Mouse (Mus musculus): ENCODE data around the gene Selp. TPM values are rescaled to one million over a fixed set of nuclear protein-coding genes. Genes with fewer than 3 reads are reported as not detected.
A peak's percentile ranks its signal among the peaks of the same experiment; 100 is the strongest.

The Selp gene
- polyA plus RNA-seq, 1 experiment from 2014 or later = not detected

- H3K9me3 ChIP-seq (replicated peaks) = no peaks in the 10 kb centered on the region
- no peak for ATAC-seq
- no peak overlapping the region for H3K27ac ChIP-seq
- no peak overlapping the region for H3K4me2 ChIP-seq
- 0 out of 2 replicates have a peak, but pooled peaks cover under 1% of the 10 kb centered on the region for H3K4me1 ChIP-seq
- H3K27me3 ChIP-seq = no peaks in the 10 kb centered on the region
- no peak overlapping the region for H3K4me3 ChIP-seq
- H3K9ac ChIP-seq = no peak overlapping the region
- no peaks in the 10 kb centered on the region for H3K36me3 ChIP-seq (ENCODE audit: poor library complexity, severe bottlenecking)
- 92% methylated on average over 3 of the region's 3 CpGs for WGBS
Measured at GRCm38 (mm10) chr1:164120777-164121158, 5.7 kb downstream of the Selp start.

- no peak for ATAC-seq
- Histone ChIP-seq H3K4me3 (no peak overlapping the region), H3K9ac (no peak overlapping the region), H3K4me1 (no peaks in the 10 kb centered on the region), H3K27ac (no peak overlapping the region), H3K4me2 (no peak overlapping the region), H3K9me3 (replicated peaks) (no peaks in the 10 kb centered on the region), H3K27me3 (no peaks in the 10 kb centered on the region), H3K36me3 (ENCODE audit: poor library complexity, severe bottlenecking) (no peaks in the 10 kb centered on the region)
- 74% methylated on average over 3 of the region's 3 CpGs for whole genome bisulfite sequencing
Measured at GRCm38 (mm10) chr1:164123836-164124235, 8.8 kb downstream of the Selp start.

GRCm38 (mm10) chr1:164130013-164130412, 14.9 kb downstream of the Selp start:
- ATAC-seq = no peak

GRCm38 (mm10) chr1:164132609-164133008, 17.5 kb downstream of the Selp start:
- ATAC-seq = no peak

More at GRCm38 (mm10) chr1:164130013-164130412, 14.9 kb downstream of the Selp start:
- H3K4me1 ChIP-seq = no peaks in the 10 kb centered on the region
- H3K27me3 ChIP-seq = no peaks in the 10 kb centered on the region
- no peak overlapping the region for H3K9ac ChIP-seq
- H3K9me3 ChIP-seq (replicated peaks) = no peaks in the 10 kb centered on the region
- H3K4me3 ChIP-seq = no peak overlapping the region
- H3K4me2 ChIP-seq = no peak overlapping the region
- no peak overlapping the region for H3K27ac ChIP-seq
- 74% methylated on average over 3 of the region's 3 CpGs for whole genome bisulfite sequencing
- H3K36me3 ChIP-seq (ENCODE audit: poor library complexity, severe bottlenecking) = no peaks in the 10 kb centered on the region

DNA sequence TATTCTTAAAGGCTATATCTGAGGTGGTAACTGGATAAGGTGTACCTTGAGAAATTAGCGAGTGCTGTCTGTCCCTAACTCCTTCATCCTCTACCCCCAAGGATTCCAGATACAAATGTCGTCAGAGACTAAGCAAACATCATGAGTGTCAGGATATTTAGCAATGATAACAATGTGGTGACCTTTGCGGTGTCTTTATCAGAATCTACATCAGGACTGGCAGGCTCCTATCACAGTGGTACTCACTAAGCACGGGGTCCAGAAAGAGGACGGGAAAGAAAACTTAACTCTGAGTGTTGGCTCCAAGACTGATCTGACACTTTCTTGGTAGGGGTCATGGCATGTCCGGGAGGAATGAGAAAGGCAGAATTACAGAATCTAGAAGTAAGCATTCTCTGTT, 19.0 kb downstream of the Selp start:
- Histone ChIP-seq H3K4me1 (no peaks in the 10 kb centered on the region), H3K4me2 (no peak overlapping the region), H3K9ac (no peak overlapping the region), H3K27ac (no peak overlapping the region), H3K27me3 (no peaks in the 10 kb centered on the region), H3K4me3 (no peak overlapping the region), H3K36me3 (ENCODE audit: poor library complexity, severe bottlenecking) (no peaks in the 10 kb centered on the region), H3K9me3 (replicated peaks) (no peaks in the 10 kb centered on the region)
- WGBS = 91% methylated on average over 6 of the region's 6 CpGs
- ATAC-seq = no peak

More at GRCm38 (mm10) chr1:164132609-164133008, 17.5 kb downstream of the Selp start:
- Histone ChIP-seq H3K9ac (no peak overlapping the region), H3K9me3 (replicated peaks) (no peaks in the 10 kb centered on the region), H3K27me3 (no peaks in the 10 kb centered on the region), H3K27ac (no peak overlapping the region), H3K4me2 (no peak overlapping the region), H3K4me3 (no peak overlapping the region), H3K4me1 (no peaks in the 10 kb centered on the region), H3K36me3 (ENCODE audit: poor library complexity, severe bottlenecking) (no peaks in the 10 kb centered on the region)
- 83% methylated on average over 1 of the region's 1 CpGs for WGBS

DNA sequence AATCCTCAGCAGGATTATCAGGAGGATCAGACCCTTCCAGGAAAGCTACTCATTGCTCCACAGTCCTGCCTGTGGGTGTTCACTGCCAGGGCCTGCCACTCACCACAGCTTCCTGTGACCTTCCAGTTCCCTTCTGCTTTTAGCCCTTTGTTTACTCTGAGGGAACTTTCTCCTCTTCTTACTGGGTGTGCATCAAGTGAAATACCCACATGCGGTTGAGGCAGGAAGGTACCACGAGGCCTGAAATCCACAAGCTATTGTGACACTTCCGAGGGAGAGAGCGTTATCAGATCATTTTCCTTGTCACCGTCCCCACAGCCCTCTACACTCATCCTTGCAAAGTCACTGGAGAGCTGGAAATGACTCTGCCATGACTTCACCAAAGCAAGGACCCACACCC, 20.3 kb downstream of the Selp start:
- no peaks in the 10 kb centered on the region for H3K9me3 ChIP-seq (replicated peaks)
- no peak overlapping the region for H3K27ac ChIP-seq
- WGBS = 74% methylated on average over 5 of the region's 5 CpGs
- H3K4me3 ChIP-seq = no peak overlapping the region
- no peak for ATAC-seq
- no peak overlapping the region for H3K4me2 ChIP-seq
- no peak overlapping the region for H3K9ac ChIP-seq
- H3K4me1 ChIP-seq = no peaks in the 10 kb centered on the region
- H3K27me3 ChIP-seq = no peaks in the 10 kb centered on the region
- H3K36me3 ChIP-seq (ENCODE audit: poor library complexity, severe bottlenecking) = no peaks in the 10 kb centered on the region

GRCm38 (mm10) chr1:164135960-164136359, 20.9 kb downstream of the Selp start:
- Histone ChIP-seq H3K9ac (no peak overlapping the region), H3K27me3 (no peaks in the 10 kb centered on the region), H3K27ac (no peak overlapping the region), H3K9me3 (replicated peaks) (no peaks in the 10 kb centered on the region), H3K4me1 (no peaks in the 10 kb centered on the region), H3K36me3 (ENCODE audit: poor library complexity, severe bottlenecking) (no peaks in the 10 kb centered on the region), H3K4me3 (no peak overlapping the region), H3K4me2 (no peak overlapping the region)
- WGBS = 89% methylated on average over 11 of the region's 11 CpGs
- ATAC-seq = no peak

GRCm38 (mm10) chr1:164136636-164137035, 21.6 kb downstream of the Selp start:
- WGBS = 79% methylated on average over 6 of the region's 6 CpGs
- ATAC-seq = no peak
- H3K4me3 ChIP-seq = no peak overlapping the region

DNA sequence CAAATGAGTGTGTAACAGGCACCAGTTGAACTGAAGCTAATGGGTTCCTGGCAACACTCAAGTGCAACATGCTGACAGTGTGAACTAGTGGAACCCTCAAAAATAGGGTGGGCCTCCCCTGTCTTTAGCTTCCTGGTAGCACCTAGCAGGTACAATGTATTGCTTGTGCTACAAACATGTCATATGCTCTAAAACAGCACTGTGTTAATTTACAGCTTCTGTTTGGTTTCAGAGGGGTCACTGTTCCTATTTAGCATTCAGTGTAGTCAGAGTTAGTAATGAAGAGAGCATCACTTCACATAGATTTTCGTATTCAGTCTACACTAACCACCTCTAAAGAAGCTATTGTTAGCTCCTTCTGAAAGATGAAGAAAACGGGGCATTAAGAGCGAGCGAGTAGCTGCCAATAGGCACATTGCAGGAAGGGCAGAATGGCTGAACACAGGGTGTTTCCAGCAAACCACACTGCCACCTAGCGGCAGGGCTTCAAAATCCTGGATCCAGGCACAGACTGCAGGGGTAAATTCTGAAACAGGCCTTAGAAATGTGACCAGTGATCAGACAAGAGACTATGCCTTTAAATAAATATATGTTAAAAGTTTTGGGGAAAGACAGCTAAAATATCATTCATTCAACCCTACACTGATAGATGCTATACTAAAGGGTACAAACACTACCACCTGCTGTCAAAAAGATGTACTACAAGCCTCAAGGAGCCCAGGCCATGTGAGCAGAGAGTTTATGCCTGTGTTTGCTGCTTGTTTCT, 23.5 kb downstream of the Selp start:
- Histone ChIP-seq H3K4me1 (no peaks in the 10 kb centered on the region), H3K27ac (no peak overlapping the region), H3K36me3 (ENCODE audit: poor library complexity, severe bottlenecking) (no peaks in the 10 kb centered on the region), H3K4me3 (no peak overlapping the region), H3K27me3 (no peaks in the 10 kb centered on the region), H3K9ac (no peak overlapping the region), H3K9me3 (replicated peaks) (no peaks in the 10 kb centered on the region), H3K4me2 (peak overlapping the region; percentile 27)
- ATAC-seq = peak; percentile 91
- 4% methylated on average over 5 of the region's 5 CpGs for WGBS

More at GRCm38 (mm10) chr1:164136636-164137035, 21.6 kb downstream of the Selp start:
- Histone ChIP-seq H3K36me3 (ENCODE audit: poor library complexity, severe bottlenecking) (no peaks in the 10 kb centered on the region), H3K27me3 (no peaks in the 10 kb centered on the region), H3K9ac (no peak overlapping the region), H3K9me3 (replicated peaks) (no peaks in the 10 kb centered on the region), H3K4me1 (no peaks in the 10 kb centered on the region), H3K27ac (no peak overlapping the region), H3K4me2 (no peak overlapping the region)

GRCm38 (mm10) chr1:164139464-164139863, 24.4 kb downstream of the Selp start:
- Histone ChIP-seq H3K9ac (no peak overlapping the region), H3K4me3 (no peak overlapping the region), H3K9me3 (replicated peaks) (no peaks in the 10 kb centered on the region), H3K4me2 (no peak overlapping the region), H3K27ac (no peak overlapping the region), H3K4me1 (no peaks in the 10 kb centered on the region), H3K27me3 (no peaks in the 10 kb centered on the region), H3K36me3 (ENCODE audit: poor library complexity, severe bottlenecking) (no peaks in the 10 kb centered on the region)
- 80% methylated on average over 4 of the region's 4 CpGs for WGBS
- ATAC-seq = no peak

GRCm38 (mm10) chr1:164149083-164149482, 34.0 kb downstream of the Selp start:
- Histone ChIP-seq H3K4me2 (no peak overlapping the region), H3K27me3 (no peaks in the 10 kb centered on the region), H3K9ac (no peak overlapping the region), H3K27ac (no peak overlapping the region), H3K9me3 (replicated peaks) (no peaks in the 10 kb centered on the region), H3K36me3 (ENCODE audit: poor library complexity, severe bottlenecking) (no peaks in the 10 kb centered on the region), H3K4me3 (no peak overlapping the region), H3K4me1 (no peaks in the 10 kb centered on the region)
- 95% methylated on average over 7 of the region's 7 CpGs for WGBS
- no peak for ATAC-seq

DNA sequence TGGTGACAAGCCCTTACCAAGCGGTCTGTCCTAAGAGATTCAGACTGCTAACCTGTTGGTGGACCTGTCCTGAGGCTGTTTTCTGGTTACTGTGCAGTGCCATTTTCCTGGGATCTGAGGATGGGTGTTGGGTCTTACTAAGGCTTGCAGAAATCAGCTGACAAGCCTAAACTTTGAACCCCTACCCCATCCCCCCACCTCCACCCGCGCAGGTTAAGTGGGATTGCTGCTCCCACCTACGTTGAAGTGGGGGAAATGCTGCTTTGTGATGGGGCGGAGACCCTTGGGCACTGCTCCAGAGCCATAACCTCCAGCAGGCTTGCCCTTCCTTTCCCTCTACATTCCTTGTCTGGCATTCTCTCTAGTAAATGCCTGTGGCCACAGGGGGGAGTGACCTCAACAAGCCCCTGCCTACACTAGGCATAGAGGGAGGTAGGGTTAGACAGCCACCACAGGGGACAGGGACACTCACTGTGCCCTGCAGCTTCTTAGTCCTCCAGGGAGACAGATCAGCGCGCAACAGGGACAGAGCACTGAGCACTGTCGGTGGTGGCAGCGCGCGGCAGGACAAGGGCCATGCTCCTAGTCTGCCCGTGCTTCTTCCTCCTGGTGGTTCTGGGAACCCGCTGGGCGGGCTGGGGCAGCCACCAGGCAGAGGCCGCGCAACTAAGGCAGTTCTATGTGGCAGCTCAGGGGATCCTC, 36.5 kb downstream of the Selp start, which contains the start of gene F5:
TSS of gene F5 (plus strand) at position 452 of the 702 bp plus-strand sequence.
- no peaks in the 10 kb centered on the region for H3K27me3 ChIP-seq
- 15% methylated on average over 16 of the region's 16 CpGs for WGBS
- peak; percentile 21; the same call in 1 of the 2 replicates for ATAC-seq
- no peaks in the 10 kb centered on the region for H3K4me1 ChIP-seq
- no peak within 1 kb of the TSS for H3K4me2 ChIP-seq
- H3K4me3 ChIP-seq = no peak within 1 kb of the TSS
- H3K9ac ChIP-seq = no peak within 1 kb of the TSS
- no peaks in the 10 kb centered on the region for H3K36me3 ChIP-seq (ENCODE audit: poor library complexity, severe bottlenecking)
- no peak within 1 kb of the TSS for H3K27ac ChIP-seq
- no peaks in the 10 kb centered on the region for H3K9me3 ChIP-seq (replicated peaks)

Data from forebrain, embryonic 13.5 days (tissue).